Mouse (Mus musculus) midbrain, embryonic 10.5 days (tissue): Measurements from ENCODE around the gene Ttyh3. TPM values are rescaled to one million over a fixed set of nuclear protein-coding genes. Genes with fewer than 3 reads are reported as not detected.
A peak's percentile ranks its signal among the peaks of the same experiment; 100 is the strongest.
"Not testable (repeated sequence)": the region's sequence is repeated elsewhere in the genome, so short reads cannot be mapped to it uniquely, and the experiment has no call there.

Experiments used
- DNase-seq: peaks from one replicate; pipeline ENCODE4 v3.0.0-alpha.2; 2017; ENCODE audit warnings: low spot score
- H3K27ac ChIP-seq: fragments of 300-500 bp; sonication (generic); replicated peaks from 2 replicates; pipeline ENCODE4 v1.5.1; 2016; ENCODE audit warnings: mild to moderate bottlenecking
- H3K27me3 ChIP-seq: fragments of 300-500 bp; sonication (generic); 2 replicates; pipeline ENCODE4 v1.6.1; 2016; ENCODE audit warnings: low read depth, mild to moderate bottlenecking; ENCODE audit not compliant: poor library complexity, severe bottlenecking
- H3K36me3 ChIP-seq: fragments of 300-500 bp; sonication (generic); 2 replicates; pipeline ENCODE4 v1.6.1; 2016; ENCODE audit warnings: mild to moderate bottlenecking, moderate library complexity
- H3K4me1 ChIP-seq: fragments of 300-500 bp; sonication (generic); 2 replicates; pipeline ENCODE4 v1.6.1; 2016
- H3K4me3 ChIP-seq: fragments of 300-500 bp; sonication (generic); 2 replicates; pipeline ENCODE4 v1.5.1; 2016; ENCODE audit warnings: mild to moderate bottlenecking, moderate library complexity
- H3K9me3 ChIP-seq: fragments of 300-500 bp; sonication (generic); replicated peaks from 2 replicates; pipeline ENCODE4 v1.6.1; 2016; ENCODE audit warnings: mild to moderate bottlenecking
- WGBS: fragments of 180-500 bp; shearing (Covaris S2); methylation state at CpG from one replicate; pipeline ENCODE4 v1.1.7; 2016; 5-methylcytosine and 5-hydroxymethylcytosine counted together
- polyA plus RNA-seq: library from polyadenylated mRNA; unstranded; fragments of >200 nt; fragmentation: Nextera tagmentation; extraction: Ambion mirVana; gene quantifications from 2 replicates; pipeline ENCODE4 v1.2.1, GENCODE M21; 2016

The Ttyh3 gene
- 28.6 and 36.2 TPM in 2 replicates for polyA plus RNA-seq

DNA sequence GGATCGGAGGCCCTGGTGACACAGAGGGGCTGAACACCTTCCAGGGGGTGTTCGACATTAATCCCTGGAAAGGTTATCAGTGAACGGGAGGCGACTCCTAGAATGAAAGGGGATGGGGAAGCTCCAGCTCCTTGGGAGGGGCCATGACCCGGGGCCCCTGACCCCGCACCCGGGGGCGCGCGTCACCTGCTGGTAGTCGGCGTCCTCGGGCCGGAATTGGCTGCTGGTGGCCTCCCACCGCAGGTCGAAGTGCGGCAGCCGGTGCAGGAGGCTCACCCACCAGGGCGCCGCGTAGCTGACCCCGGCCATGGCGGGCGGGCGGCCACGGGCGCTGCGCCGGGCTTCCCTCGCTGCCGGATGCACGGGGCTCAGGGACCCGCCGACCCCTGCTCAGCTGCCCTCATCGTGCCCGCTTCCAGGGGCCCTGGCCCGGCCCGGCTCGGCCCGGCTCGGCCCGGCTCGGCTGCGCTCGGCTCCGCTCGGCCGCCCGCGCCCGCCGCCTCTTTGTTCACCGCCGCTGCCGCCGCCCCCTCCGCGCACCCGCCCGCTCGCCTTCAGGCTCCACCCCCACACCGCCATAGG, at the start of gene Ttyh3:
Gene Ttyh3 (minus strand): TSS at position 513 of the 582 bp plus-strand sequence.
- Histone ChIP-seq H3K27me3 (peaks cover 9% of the 10 kb centered on the region; the same call in 1 of the 2 replicates), H3K4me1 (peaks cover 49% of the 10 kb centered on the region), H3K9me3 (no peaks in the 10 kb centered on the region), H3K27ac (peak within 1 kb of the TSS; percentile 100), H3K4me3 (peak within 1 kb of the TSS; percentile 90), H3K36me3 (peaks cover 34% of the 10 kb centered on the region)
- under 1% methylated on average over 58 of the region's 62 CpGs for WGBS
- no peak for DNase-seq

- H3K4me1 ChIP-seq, result peaks cover 23% of the 10 kb centered on the region
- H3K27me3 ChIP-seq, result no peaks in the 10 kb centered on the region
- H3K36me3 ChIP-seq, result peaks cover 82% of the 10 kb centered on the region
- H3K27ac ChIP-seq, result no peak overlapping the region
- 90% methylated on average over 7 of the region's 7 CpGs for WGBS
- no peak overlapping the region for H3K4me3 ChIP-seq
- no peaks in the 10 kb centered on the region for H3K9me3 ChIP-seq
- no peak for DNase-seq
Observed at GRCm38 (mm10) chr5:140695987-140696386, 47.2 kb upstream of the Ttyh3 start.

DNA sequence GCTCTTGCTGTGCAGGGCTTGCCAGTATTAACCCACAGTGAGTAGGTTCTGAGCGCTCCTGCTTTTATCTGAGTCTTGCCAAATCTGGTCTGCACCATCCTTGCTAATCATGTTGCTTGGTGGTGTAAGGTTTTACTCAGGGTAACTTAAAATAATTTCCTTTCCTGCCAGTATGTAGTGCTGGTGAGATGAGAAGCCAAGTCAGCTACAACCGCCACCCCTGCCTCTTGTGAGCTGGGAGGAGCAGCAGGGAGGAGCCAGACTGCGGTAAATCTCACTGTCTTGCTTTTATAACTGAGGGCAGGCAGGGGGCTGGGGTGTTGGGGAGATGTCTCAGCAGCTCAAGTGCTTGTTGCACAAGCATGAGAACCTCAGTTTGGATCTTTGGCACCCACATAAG, 39.6 kb upstream of the Ttyh3 start:
- WGBS, result 85% methylated on average over 3 of the region's 3 CpGs
- no peak for DNase-seq
- Histone ChIP-seq H3K36me3 (peaks cover 82% of the 10 kb centered on the region), H3K9me3 (no peaks in the 10 kb centered on the region), H3K27ac (no peak overlapping the region), H3K4me3 (no peak overlapping the region), H3K4me1 (no peaks in the 10 kb centered on the region), H3K27me3 (no peaks in the 10 kb centered on the region)

- no peaks in the 10 kb centered on the region for H3K9me3 ChIP-seq
- no peaks in the 10 kb centered on the region for H3K27me3 ChIP-seq
- WGBS, result 66% methylated on average over 16 of the region's 16 CpGs
- H3K4me1 ChIP-seq, result no peaks in the 10 kb centered on the region
- H3K36me3 ChIP-seq, result peaks cover 80% of the 10 kb centered on the region
- DNase-seq, result peak; percentile 44
- H3K4me3 ChIP-seq, result no peak overlapping the region
- H3K27ac ChIP-seq, result no peak overlapping the region
Observed at GRCm38 (mm10) chr5:140684343-140685148, 35.7 kb upstream of the Ttyh3 start.

DNA sequence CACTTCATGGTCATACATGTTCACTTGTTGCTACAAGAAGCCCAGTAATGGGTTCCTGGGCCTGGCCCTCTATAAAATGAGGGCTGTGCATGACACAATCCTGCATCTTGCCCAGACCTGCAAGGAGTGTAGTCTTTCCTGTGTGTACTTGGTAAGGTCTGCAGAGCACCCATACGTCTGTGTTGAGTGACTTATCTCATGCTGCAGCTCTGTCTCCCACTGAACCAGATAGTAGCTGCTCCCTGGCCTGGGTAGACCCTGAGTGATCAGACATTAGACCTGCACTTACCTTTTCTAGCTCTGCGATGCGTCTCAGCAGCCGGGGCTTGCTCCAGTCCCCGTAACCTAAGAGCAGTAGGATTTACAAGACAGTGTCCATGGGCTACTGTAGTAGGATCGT, 33.3 kb upstream of the Ttyh3 start:
- H3K27ac ChIP-seq, result no peak overlapping the region
- H3K36me3 ChIP-seq, result peaks cover 80% of the 10 kb centered on the region
- H3K4me3 ChIP-seq, result no peak overlapping the region
- no peak for DNase-seq
- no peaks in the 10 kb centered on the region for H3K27me3 ChIP-seq
- H3K9me3 ChIP-seq, result no peaks in the 10 kb centered on the region
- WGBS, result 94% methylated on average over 6 of the region's 6 CpGs
- H3K4me1 ChIP-seq, result no peaks in the 10 kb centered on the region

DNA sequence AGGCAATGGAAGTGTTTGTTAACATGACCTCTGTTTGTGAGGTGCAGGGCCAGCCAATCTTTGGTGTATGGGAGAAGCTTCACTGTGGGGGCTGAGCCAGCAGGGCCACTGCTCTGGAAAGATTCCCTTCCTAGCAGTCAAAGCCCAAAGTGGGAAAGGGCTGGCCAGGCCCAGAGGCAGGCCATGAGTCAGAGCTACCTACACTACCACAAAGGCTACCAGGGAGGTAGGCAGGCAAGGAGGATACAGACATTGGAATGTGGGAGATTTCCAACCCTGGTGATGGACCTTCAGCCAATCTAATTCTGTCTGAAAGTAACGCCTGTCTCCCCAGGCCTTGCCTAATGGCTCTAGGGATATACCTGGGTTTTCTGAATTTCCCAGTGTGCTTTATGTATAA, 32.1 kb upstream of the Ttyh3 start:
- Histone ChIP-seq H3K9me3 (no peaks in the 10 kb centered on the region), H3K27me3 (no peaks in the 10 kb centered on the region), H3K4me1 (no peaks in the 10 kb centered on the region), H3K36me3 (peaks cover 80% of the 10 kb centered on the region), H3K4me3 (no peak overlapping the region), H3K27ac (no peak overlapping the region)
- DNase-seq, result no peak
- WGBS, result 91% methylated on average over 1 of the region's 1 CpGs

DNA sequence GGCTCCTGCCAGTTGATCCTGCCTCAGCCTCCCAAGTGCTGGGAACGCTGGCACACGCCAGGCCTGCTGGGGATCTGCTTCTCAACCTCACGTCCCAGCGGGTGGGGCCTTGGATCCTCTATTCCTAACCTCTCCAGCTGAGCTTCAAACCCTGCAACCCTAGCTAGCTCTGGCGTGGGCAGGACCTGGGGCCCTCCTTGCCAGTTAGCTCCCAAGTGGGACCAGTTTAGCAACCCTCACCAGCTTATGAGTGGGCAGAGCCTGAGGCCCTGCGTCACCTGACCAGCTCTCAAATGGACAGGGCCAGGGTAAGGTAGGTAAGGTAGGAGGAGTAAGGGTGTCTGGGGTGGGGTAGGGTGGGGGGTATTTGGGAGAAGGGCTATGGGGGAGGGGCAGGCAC, 31.2 kb upstream of the Ttyh3 start:
- Histone ChIP-seq H3K27me3 (no peaks in the 10 kb centered on the region), H3K36me3 (peaks cover 84% of the 10 kb centered on the region), H3K4me3 (no peak overlapping the region), H3K4me1 (no peaks in the 10 kb centered on the region), H3K9me3 (no peaks in the 10 kb centered on the region), H3K27ac (no peak overlapping the region)
- WGBS, result 88% methylated on average over 6 of the region's 6 CpGs
- no peak for DNase-seq

GRCm38 (mm10) chr5:140677137-140677536, 28.3 kb upstream of the Ttyh3 start:
- Histone ChIP-seq H3K4me3 (no peak overlapping the region), H3K36me3 (peaks cover 92% of the 10 kb centered on the region), H3K27me3 (no peaks in the 10 kb centered on the region), H3K4me1 (no peaks in the 10 kb centered on the region), H3K9me3 (no peaks in the 10 kb centered on the region), H3K27ac (no peak overlapping the region)
- DNase-seq, result no peak
- WGBS, result 91% methylated on average over 6 of the region's 6 CpGs

DNA sequence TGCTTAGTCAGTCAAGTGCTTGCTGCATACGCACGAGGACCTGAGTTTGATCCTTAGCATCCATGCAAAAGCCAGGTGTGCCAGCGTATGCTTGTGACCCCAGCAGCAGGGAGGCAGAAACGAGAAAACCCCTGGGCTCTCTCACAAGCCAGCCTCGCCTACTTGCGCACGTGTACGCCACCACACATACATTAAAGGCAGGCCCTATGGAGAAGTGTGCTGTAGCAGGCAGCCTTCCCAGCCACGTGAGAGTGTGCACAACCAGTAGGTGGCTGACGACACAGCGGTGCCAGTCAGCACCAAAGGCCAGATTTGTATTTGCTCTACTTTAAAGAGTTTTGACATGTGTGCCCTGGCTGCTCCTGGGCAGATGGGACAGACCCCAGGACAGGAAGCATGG, 26.8 kb upstream of the Ttyh3 start:
- no peak overlapping the region for H3K4me3 ChIP-seq
- H3K4me1 ChIP-seq, result no peaks in the 10 kb centered on the region
- no peak overlapping the region for H3K27ac ChIP-seq
- H3K36me3 ChIP-seq, result peaks cover 93% of the 10 kb centered on the region
- 88% methylated on average over 11 of the region's 11 CpGs for WGBS
- no peak for DNase-seq
- no peaks in the 10 kb centered on the region for H3K27me3 ChIP-seq
- no peaks in the 10 kb centered on the region for H3K9me3 ChIP-seq

DNA sequence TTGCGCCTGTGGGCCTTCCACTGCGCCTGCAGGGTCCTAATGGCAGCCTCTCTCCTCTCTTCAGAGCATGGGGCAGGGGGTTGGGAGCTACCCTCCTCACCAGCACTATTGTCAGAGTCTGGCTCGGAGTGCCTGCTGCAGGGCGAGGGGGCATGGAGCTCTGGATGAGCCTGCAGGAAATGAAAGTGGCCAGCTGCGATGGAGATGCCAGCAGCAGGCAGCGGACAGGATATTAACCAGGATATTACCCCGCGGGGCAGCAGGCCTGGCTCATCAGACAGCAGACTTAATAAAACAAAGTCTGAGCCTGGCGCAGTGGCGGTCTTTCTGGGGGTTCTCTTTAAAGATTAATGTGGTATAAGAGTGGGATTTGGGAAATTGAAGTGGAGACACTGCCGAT, 26.2 kb upstream of the Ttyh3 start:
- 94% methylated on average over 11 of the region's 11 CpGs for whole genome bisulfite sequencing
- H3K4me3 ChIP-seq, result no peak overlapping the region
- H3K9me3 ChIP-seq, result no peaks in the 10 kb centered on the region
- no peaks in the 10 kb centered on the region for H3K27me3 ChIP-seq
- 0 out of 2 replicates have a peak overlapping the region, but pooled peaks have one; percentile 13 for H3K27ac ChIP-seq
- peaks cover 93% of the 10 kb centered on the region for H3K36me3 ChIP-seq
- no peaks in the 10 kb centered on the region for H3K4me1 ChIP-seq
- no peak for DNase-seq

- H3K27me3 ChIP-seq, result no peaks in the 10 kb centered on the region
- peaks cover 93% of the 10 kb centered on the region for H3K36me3 ChIP-seq
Observed at GRCm38 (mm10) chr5:140674036-140674435, 25.2 kb upstream of the Ttyh3 start.

DNA sequence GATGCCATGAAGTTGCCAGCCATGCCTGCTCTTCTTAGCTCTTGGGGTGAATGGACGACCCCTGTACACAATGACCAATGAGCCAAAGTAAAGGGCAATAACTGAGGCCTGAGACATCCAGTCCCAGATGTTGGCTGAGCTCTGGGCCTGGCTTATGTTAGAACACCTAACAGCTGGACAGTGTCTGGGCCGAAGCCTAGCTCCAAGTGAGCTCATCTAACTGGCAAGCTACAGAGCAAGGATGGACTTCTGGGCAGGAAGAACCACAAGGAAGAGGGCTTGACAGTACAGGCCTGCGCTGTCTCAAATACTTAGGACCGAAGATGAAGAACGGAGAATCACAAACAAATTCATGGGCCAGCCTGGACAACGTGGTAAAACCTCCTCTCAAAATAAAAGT, 23.8 kb upstream of the Ttyh3 start:
- 89% methylated on average over 6 of the region's 6 CpGs for WGBS
- not testable (repeated sequence) for H3K27ac ChIP-seq, H3K4me3 ChIP-seq, H3K9me3 ChIP-seq, H3K27me3 ChIP-seq, DNase-seq, H3K4me1 ChIP-seq
- H3K36me3 ChIP-seq, result peaks cover 93% of the 10 kb centered on the region

More at GRCm38 (mm10) chr5:140674036-140674435, 25.2 kb upstream of the Ttyh3 start:
- no peak for DNase-seq
- Histone ChIP-seq H3K9me3 (0 out of 2 replicates have a peak, but pooled peaks cover under 1% of the 10 kb centered on the region), H3K4me1 (no peaks in the 10 kb centered on the region), H3K27ac (no peak overlapping the region), H3K4me3 (no peak overlapping the region)
- WGBS, result 91% methylated on average over 17 of the region's 17 CpGs

- no peak for DNase-seq
- Histone ChIP-seq H3K9me3 (0 out of 2 replicates have a peak, but pooled peaks cover 6% of the 10 kb centered on the region), H3K27ac (no peak overlapping the region), H3K4me3 (no peak overlapping the region), H3K27me3 (no peaks in the 10 kb centered on the region), H3K36me3 (peaks cover 90% of the 10 kb centered on the region), H3K4me1 (no peaks in the 10 kb centered on the region)
- 92% methylated on average over 6 of the region's 6 CpGs for whole genome bisulfite sequencing
Observed at GRCm38 (mm10) chr5:140672115-140672514, 23.3 kb upstream of the Ttyh3 start.
